Mouse (Mus musculus) induced T-regulatory cell, adult 2 months (primary cell): ENCODE data around the gene Kdm4c.
A peak's percentile ranks its signal among the peaks of the same experiment; 100 is the strongest.
"Not testable (repeated sequence)": the region's sequence is repeated elsewhere in the genome, so short reads cannot be mapped to it uniquely, and the experiment has no call there.

Source experiments
- DNase-seq: peaks from one replicate; pipeline ENCODE4 v3.0.0-alpha.2; 2012; ENCODE audit warnings: low read depth

Gene Kdm4c

DNA sequence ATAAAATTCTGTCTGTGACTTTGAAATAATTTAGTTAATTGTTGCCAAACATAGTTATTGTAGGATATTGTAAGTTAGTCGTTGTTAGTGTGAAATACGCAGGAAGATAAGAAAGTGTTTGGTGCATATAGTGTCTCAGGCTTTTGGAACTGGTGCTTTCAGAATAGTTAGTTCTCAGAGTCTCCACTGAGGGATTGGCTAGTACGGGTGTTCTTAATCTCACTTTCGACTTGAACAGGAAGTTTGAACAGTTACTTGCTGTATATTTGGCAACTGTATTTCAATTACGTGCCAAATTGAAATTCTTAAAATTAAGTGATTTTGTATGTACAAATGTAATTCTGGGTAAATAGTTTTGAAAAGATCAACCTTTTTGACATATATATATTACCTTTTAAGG, 68.8 kb downstream of the Kdm4c start:
- no peak for DNase-seq

DNA sequence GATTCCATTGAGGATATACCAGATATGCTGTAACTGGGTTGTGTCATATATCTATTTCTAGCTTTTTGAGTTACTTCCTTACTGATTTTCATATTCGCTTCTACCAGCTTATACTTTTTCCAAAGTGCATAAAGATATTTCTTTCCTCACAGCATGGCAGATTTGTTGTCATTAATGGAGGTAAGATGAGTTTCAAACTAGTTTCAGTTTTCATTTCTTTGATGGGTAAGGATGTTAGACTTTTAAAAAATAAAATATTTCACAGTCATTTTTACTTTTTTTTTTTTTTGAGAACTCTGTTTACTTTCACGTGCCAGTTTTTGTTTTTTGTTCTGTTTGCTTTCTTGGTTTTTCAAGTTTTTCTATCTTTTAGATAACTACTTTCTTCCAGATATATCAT, 70.6 kb downstream of the Kdm4c start:
- DNase-seq: peak; percentile 11

DNA sequence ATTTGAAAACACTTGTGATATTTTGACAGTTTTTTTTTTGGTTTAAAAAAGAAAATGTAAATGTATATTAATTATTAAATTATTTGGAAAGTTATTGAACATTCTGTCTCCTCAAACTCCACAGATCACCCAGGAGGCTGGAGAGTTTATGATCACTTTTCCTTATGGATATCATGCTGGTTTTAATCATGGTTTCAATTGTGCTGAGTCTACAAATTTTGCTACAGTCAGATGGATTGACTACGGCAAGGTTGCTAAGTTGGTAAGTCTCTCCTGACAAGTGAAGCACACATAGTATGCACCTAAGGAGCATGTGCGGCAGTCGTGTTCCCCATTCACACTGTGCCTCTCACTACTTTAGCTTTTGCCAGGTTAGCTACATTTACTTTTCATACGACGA, 73.1 kb downstream of the Kdm4c start:
- DNase-seq: no peak

DNA sequence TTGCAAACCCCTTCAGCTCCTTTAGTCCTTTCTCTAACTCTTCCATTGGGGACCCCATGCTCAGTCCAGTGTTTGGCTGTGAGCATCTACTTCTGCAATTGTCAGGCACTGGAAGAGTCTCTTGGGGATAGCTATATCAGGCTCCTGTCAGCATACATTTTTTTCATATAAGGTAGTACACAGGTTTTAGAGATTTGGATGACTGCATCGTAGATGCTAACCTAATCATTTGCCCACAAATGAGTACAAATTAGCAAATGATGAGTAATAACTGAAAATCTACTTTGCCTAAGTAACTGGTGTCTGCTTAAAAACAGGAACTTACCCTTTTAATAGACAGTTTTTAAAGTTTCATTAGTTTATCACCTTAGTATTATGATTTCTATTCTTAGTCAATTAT, 77.0 kb downstream of the Kdm4c start:
- DNase-seq: no peak

DNA sequence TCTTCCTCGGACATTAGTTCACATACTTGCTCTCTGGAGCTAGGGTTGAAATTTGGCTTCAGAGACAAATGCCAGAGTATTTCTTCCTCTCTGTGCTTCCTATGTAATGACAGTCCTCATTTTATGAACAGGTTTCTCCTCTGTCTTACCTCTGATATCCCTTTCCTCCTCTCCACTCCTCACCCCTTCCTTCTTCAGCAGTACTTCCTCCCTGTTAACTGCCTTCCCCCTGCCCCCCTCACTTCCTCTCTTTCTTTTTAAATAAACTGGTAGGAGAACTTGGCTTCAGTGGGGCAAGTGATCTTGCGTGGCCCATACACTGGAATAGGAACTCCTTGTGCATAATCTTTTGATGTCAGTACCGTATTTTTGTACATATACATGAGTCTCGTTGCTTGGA, 115.2 kb downstream of the Kdm4c start:
- DNase-seq: no peak

DNA sequence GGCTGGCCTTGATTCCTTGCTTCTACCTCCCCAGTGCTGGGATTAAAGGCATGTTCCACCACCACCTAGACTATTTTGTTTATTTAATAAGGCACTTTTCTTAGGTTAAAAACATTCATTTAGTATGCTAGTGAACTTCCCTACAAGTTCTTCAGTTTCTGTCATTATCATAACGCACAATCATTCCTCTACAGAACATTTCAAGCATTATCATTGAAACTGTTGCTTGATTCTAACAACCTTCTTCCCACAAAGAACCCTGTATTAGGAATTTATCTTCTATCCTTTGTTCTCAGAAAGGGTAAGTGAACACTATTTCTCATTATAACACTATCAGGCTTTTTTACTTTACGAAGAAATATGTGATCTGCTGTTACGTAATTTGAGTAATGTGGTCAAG, 118.0 kb downstream of the Kdm4c start:
- DNase-seq: no peak

DNA sequence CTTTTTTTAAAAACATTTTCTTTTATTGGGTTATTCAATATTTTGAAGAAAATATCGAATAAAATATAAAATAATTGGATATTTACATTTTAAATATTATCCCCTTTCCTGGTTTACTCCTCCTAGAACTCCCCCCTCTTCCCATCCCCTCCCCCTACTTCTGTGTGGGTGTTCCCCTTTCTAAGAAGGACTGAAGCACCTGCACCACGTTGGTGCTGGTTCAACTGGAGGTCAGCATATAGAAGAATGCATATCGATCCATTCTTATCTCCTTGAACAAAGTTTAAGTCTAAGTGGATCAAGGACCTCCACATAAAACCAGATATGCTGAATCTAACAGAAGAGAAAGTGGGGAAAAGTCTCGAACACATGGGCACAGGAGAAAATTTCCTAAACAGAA, 144.3 kb downstream of the Kdm4c start:
- DNase-seq: no peak

DNA sequence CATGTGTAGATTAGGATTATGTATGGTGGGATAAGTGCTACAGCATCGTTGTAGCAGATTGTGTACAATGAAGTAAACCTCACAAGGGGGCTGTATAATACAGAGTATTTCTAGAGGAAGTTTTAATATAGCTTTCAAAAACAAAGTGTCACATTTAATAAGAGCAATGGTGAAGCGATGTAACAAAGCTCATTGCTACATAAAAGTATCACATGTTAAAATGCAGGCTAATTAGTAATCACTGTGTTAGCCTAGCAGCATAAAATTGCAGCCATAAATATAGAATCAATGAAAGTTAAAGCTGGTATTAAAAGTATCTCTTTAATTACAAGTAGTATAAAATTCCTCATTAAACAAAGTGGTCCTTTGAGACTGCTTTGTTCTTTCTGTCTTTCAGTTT, 150.9 kb downstream of the Kdm4c start:
- DNase-seq: no peak

DNA sequence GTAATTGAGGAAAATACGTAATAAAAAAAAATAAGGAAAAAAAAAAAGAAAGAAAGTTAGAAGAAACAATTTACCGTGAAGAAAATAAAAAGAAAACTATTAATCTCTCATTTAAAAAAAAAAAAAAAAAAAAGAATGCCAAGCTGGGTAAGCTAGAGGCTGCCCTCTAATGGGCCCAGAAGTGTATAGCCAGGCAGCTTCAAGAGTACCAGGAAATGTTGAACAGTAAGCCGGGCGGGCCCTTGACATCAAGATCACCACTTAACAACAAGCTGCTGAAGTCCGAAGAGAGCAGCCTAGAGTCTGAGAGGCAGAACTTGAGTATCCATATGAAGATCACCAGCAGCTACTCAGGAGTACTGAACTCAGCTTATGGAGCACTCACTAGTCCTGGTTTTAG, 154.3 kb downstream of the Kdm4c start:
- DNase-seq: peak; percentile 12

DNA sequence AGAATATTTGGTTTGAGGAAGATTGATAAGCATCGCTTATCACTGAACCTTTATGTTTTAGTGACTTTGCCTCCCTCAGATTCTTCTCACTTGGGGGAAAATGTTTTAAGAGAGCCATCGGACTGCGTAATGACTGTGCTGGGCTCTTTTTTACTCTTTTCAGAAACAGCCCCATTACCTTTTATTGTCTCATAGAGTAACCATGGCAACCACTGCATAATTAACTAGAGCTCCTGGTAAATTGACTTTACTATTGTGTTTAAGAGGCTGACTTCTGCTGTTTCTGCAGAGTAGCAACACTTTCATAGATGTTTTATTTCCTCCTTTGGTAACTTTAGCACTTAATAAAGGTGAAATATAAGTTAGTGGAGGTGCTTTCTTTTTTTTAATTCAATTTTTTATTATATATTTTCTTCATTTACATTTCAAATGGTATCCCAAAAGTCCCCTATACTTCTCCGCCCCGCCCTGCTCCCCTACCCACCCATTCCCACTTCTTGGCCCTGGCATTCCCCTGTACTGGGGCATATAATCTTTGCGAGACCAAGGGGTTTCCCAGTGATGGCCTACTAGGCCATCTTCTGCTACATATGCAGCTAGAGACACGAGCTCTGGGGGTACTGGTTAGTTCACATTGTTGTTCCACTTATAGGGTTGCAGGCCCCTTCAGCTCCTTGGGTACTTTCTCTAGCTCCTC, 159.5 kb downstream of the Kdm4c start:
- not testable (repeated sequence) for DNase-seq

DNA sequence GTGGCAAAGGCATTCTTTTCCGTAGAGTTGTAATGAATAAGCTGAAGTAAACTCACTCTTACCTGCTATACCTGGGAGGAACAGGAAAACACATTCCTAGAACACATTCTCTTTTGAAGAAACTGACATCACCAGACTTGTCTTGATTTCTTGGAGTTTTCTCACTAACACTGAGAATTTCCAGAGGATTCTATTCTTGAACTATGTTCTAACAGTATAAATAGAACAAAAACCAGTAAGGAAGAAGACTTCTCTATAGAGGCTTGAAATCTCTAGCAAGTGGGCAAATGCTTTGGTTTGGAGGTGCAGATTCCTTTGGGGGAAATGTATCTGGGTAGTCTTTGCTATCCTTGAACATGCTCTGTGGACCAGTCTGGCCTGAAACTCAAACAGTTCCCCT, 166.4 kb downstream of the Kdm4c start:
- DNase-seq: no peak

DNA sequence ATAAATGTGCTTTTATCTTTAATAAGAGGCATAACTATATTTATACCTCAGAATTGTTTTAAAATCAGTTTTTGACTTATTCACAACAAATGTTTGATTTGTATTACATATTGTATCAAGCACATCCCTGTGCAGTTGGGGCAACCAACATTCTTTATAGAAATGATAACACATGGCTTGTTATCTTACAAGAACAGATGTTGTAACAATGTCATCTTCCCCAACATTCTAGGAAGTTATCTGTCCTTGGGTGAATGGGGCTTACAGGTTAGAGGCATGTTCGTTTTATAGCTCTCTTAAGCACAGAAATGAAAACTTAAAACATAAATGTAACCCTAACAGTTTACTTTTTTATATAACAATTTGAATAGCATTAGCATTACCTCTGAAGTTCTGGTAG, 177.5 kb downstream of the Kdm4c start:
- no peak for DNase-seq
